Mouse (Mus musculus) thymus, adult 18-20 months (tissue): ENCODE measurements around the gene Bricd5.
"Not testable (repeated sequence)": the region's sequence is repeated elsewhere in the genome, so short reads cannot be mapped to it uniquely, and the experiment has no call there.

ENCODE experiments used
- DNase-seq, 2 experiments: peaks; one replicate each; pipeline ENCODE4 v3.0.0; 2022; ENCODE audit warnings: mixed read lengths in 2 of 2

Gene Bricd5

DNA sequence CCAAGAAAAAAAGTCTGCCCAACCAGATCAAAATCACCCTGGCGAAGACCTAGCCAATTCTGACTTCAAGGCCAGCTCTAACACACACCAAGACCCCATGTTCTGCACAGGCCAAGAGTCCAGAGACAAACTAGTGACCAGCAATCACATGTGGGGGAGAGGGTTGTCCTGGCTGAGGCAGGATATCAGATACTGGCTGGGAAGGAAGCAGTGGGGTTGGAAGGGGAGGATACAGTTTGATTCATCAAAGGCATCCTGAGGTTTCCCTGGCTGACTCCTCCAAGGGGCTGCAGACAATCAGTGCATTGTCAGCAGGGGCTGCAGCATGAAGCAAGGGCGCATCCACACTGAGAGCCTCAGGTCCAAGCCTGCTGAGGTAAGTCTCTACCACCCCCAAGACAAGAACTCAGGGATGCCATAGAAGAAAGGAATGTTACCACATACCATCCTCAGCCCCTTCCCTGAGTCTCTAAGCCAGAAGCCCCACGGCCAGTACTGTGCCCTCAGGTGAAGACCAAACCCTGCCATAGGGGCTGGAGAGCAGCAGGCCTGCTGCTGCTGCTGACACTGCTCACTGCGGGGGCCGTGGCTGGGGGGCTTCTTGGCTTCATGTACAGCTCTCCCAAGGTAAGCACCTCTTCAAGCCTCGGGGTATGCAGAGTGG lies at the start of gene Bricd5:
Bricd5 (plus strand) TSS at position 273 of the 664 bp plus-strand sequence.
- DNase-seq, result no peak

DNA sequence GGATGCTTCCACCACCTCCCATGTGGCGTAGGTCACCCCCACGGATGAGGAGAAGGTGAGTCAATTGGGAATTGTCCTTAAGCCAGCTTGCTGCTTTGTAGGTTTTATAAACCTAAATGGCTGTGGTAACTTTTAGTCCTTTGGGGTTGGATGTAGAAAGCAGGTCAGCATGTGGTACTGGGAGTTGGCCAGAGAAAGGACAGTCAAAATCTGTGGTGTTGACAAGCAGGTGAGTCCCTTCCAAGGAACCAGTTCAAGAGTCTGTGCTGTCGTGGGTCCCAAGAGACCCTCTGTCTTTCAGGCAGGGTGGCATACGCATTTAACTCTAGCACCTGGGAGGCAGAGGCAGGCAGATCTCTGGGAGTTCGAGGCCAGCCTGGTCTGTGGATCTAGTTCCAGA lies 49.2 kb upstream of the Bricd5 start:
- DNase-seq, result no peak

DNA sequence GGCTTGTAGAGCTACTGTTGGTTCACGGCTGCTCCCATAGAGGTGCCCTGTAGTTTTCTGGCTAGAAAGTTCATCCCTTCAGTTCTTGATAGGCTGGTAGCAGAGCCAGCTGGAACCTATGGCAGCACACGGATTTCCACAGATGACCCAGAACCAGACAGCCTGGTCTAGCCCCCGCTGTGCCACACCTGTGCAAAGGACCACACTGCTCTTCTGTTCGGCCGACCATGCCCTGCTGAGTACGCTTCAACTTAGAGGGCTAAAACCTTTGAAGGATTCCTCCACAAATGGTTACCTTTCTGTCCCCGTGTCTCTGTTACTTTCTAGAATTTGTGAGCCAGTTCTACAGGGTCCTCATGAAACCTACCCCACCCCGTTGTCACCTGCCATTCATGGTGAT lies 48.4 kb upstream of the Bricd5 start:
- DNase-seq, result not testable (repeated sequence)

DNA sequence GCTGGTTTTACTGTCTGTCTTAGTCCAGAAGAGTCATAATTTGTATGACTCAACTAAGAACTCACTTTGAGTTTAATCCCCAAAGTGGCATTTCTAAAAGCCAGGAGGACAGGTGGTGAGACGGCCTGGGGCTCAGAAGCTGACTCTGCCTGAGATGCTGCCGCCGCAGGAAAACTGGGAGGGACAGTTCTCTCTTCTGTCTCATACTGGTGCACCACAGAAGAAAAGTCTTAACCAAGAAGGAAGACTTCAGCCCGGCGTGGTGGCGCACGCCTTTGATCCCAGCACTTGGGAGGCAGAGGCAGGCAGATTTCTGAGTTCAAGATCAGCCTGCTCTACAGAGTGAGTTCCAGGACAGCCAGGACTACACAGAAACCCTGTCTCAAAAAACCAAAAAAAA lies 47.8 kb upstream of the Bricd5 start:
- no peak for DNase-seq

DNA sequence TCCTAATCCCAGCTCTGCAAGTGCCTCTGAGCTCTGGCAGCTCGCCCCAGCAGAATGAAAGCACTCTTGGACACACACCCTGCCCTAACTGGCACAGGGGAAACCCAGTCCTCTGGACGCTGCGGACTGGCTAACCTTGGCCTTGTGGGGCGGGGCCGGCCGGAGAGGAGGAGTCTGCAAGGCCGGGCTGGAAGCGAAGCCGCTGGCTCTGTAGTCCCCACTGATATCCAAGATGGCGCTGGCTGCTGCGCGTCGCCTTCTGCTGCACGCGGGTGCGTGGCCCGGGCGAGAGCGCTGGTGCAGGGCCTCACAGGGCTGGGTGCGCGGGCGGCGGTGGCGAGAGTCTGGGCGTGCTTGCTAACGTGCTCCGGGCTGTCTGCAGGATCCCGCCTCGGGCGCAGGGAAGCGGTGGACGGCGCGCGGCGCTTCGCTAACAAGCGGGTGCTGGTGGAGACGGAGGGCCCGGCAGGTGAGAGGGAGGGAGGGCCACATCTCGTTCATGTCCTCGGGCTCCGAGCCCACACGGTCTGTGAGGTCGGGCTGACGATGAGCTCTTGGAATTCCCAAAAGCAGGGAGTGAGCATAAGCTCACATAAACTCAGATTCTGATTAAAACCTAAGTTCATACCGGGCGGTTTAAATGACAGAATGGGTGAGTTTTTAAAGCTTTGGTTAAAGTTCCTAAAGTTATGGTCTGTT lies 47.1 kb upstream of the Bricd5 start, which contains the start of gene Eci1:
Eci1 (plus strand) TSS at position 171 of the 699 bp plus-strand sequence.
- peak; percentile 64 to 68 for DNase-seq

DNA sequence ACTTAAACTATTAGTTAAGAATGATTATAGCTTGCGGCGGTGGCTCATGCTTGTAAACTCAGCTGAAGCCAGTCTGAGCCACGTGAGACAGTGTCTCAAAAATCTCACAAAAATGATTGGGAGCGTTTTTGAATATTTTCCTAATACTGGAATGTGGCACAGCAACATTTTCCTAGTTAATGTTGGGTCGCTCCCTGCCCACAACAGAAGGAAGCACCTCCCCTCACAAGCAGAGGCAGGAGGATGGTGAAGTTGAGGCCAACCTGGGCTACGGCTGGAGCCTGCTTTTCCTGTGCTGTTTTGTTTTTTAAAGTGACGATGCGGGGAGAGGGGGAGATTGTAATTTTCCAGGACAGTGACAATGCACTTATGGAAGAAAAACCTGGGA lies 46.5 kb upstream of the Bricd5 start:
- no peak for DNase-seq

DNA sequence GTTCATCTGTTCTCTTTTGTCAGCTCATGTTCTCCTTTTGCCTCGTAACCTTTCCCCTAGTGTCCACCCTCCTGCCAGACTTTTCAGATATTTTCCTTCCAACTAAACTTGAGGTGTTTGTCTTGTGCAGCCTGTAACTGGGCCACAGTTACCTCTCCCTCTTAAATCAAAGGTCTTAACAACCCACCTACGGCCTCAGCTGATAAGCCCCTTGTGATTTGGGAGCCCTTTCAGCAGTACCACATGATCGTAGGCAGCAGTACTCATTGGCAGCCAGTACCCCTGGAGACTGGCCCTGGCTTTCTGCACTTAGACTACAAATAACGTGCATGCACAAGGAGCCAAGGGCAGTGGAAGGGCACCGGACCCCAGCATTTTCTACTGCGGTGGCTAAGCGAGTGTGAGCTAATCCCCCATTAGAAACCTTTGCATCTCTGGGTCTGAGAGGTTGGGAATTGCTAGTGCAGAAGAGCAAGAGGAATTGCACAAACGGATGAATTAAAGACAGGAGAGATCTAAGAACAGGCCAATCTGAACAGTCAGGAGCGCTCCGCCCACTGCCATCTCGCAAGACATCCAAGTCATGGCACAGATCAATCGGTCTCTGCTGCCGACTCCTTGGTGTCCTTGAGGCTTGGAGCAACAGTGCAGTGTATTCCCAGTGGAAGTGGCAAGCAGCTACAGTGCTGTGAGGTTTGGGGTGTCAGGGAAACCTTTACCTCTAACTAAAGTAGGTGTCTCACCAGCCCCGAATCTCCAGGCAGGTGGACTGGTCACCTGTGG lies 44.3 kb upstream of the Bricd5 start:
- DNase-seq, result no peak

DNA sequence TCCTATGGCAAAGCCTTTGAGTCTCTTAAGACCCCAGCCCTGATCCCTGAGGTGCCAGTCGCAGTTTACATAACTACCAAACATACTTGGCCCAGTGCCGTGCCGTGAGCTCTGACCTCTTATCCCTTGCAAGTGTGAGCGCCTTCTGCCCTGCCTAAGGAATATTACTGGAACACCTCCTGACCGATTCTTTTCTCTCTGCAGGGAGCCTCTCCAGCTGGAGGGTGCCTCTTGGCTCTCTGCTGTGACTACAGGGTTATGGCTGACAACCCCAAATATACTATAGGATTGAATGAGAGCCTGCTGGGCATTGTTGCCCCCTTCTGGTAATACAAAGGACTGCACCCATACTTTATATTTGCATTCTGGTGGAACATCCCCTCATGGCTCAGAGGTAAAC lies 36.7 kb upstream of the Bricd5 start:
- DNase-seq, result no peak

DNA sequence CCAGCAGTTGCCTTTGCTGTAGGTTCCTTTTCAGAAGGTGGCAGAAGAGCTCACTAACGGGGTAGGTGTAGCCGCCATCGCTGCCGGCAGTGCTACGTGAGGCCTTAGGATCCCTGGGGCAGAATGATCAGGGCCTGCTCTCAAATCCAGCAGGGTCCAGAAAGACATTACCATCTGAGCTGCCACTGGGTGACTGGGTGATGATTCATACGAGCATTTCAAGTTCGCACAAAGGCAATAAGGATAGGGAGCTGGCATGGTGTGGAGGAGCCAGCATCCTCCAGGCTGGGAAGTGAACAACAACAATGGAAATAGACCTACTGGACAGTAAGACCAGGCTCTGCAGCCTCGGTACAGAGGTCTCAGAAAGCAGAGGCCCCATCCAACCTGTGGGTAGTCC lies 33.3 kb upstream of the Bricd5 start:
- DNase-seq, result no peak

DNA sequence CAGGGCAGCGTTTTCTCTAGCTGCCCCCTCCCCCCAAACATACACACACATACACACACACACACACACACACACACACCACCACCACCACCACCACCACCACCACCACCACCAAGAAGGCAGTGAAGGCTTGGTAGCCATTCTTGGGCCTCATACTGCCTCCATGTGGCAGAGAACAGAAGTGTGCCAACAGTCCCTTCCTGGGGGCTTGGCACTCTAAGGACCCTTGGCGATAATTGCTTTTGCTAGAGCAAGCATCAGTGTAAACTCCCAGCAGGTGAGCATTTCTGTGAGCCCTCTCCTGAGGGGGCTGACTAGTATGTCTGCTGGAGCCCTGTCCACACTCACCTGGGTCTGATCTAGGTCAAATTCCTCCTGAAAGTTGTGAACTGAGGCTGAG lies 32.5 kb upstream of the Bricd5 start:
- no peak for DNase-seq

DNA sequence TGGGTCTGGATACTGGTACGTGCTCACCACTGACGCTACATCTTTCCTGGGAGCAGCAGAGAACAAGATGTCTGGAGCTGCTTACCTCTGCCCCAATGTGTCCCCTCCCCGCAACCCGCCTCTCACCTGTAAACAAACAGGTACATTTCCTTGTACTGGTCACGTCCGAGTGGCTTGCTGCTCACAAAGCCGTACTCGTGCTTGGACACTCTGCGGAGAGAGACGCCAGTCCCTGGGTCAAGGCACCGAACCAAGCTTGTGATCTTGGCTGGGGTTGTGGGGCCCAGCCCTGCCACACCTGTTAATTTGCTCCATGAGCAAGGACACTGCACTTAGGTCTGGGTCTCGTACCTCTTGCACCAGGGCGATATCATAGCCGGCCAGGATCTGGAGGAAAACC lies 31.6 kb upstream of the Bricd5 start:
- no peak for DNase-seq

DNA sequence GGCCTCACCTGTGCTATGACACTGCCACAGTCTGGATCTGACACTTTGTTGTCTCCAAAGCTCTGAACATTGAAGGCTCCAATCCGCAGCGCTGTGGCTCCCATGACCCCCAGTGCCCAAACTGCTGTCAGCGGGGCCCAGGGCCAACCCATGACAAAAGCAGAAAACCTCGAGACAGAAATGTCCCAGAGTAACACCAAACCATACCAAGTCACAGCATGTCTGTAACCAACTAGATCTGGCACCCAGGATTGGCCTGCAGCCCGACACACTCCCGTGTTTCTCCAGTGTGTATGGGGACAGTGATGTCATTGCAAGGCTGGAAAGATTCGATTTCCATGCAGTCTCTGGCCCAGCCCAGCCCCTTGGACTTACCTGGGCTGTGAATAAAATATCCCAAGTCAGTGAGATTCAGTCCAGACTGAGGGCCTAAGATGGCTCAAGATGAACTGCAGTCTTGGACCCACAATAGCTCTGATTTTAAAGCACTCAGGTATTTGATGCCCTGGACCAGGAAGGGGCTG lies 31.0 kb upstream of the Bricd5 start, which contains the start of gene Dnase1l2:
Dnase1l2 (minus strand) TSS at position 474 of the 524 bp plus-strand sequence.
- DNase-seq, result no peak

DNA sequence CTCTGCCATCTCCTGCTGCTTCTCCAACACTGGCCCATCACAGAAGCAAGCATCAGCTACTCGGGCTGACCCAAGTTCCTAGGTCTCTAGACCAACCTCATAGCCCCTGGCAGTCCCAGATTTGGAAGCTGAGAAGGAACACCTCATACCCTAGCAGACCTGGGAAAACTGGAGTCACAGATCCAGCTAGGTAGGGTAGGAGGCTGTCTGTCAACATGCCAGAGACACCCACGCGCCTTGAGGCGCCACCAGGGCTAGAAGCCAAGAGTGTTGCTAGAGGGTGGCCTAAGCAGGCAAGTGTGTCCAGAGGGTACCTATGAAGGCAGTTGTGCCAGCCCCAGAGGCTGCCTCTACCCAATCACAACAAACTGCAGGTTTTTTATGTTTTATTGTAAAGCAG lies 30.3 kb upstream of the Bricd5 start:
- DNase-seq, result no peak

DNA sequence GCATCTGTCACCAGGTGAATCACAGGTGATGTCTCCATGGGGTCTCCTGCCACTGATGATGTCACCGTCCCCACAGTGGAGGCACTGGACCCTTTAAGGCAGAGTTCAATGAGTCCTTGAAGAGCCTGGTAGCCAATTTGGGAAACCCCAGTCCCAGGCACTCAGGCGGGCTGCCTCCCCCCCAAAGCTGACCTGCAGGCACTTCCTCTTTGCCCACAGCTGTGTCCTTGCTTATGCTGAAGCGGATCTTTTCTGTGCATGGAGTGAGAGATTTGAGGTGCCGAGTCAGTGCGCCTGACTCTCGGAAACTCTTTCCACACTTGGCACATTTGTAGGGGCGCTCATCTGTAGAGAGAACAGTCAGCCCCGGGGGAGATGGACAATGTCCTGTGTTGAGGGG lies 27.1 kb upstream of the Bricd5 start:
- no peak for DNase-seq

DNA sequence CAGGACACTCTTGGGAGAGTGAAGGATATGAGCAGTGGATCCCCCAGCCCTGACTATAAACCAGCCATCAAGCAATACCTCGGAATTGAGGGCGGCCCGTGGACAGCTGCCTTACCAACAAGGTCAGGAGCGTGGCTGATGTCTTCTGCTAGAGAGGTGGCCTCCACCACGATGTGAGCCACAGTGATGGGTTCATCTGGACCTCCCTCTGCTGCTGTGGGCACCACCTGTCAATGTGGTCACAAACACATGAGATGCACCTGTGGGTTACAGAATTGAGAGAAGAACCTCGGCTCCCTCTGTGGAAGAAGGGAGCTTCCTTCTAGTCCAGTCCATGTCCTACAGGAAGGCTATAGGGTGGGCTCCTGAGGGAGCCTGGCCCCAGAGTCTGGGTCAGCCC lies 24.2 kb upstream of the Bricd5 start:
- DNase-seq, result no peak

DNA sequence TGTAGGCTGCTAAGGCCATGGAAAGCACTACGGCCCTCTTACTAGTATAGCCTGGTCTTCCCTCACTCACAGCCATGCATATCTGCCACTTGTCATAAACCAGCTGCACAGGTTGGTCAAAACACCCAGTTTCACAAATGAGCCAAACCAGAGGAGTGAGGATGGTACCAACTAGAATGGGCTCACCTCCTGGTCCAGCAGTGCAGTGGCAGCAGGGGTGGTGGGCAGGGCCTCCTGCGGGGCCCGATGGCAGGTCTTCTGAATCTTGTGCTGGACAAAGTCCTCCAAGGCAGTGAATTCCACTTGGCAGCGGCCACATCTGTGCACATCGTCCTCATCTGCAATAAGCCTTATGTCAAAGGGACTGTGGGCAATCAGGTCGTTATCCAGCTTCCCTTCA lies 22.5 kb upstream of the Bricd5 start:
- DNase-seq, result no peak

DNA sequence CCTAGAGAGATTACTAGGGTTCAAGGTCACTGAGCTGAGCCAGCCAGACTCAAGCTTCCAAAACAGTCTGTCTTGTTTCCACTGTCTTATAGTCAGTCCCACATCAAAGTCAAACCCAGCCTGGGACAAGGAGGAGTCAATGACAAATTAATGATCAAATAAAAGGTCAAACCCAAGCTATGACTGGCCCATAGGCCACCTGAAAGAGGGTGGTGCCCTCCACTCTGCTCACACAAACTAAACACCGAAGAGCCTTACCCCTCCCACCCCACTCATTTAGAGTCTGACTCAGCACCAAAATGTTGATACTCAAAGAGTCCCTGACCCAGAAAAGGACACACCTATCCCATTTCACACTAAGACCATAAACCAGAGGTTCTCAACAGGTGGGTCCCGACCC lies 20.3 kb upstream of the Bricd5 start:
- DNase-seq, result no peak

DNA sequence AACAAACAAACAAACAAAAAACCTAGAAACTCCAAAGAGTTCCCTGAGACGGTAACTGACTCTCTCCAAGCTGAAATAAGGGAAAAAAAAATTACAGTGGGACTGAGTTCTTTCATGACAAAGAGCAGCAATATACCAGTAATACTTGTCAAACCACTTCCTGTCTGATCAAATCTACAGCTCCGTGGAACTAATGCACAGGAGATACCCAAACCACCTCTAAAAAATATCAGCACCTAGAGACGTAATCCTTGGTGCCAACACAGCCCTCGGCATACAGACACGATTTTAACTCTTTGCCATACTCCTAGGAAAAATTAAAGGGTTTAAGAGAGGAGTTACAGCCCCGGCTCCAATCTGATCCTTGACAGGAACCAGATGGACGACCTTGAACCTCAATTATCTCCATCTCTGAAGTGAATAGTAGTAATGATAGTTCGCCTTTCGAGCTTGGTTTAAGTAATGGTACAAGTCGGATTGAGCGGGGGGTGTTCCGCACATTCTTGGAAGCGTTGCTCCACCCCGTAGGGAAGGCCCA lies 19.4 kb upstream of the Bricd5 start:
- no peak for DNase-seq

DNA sequence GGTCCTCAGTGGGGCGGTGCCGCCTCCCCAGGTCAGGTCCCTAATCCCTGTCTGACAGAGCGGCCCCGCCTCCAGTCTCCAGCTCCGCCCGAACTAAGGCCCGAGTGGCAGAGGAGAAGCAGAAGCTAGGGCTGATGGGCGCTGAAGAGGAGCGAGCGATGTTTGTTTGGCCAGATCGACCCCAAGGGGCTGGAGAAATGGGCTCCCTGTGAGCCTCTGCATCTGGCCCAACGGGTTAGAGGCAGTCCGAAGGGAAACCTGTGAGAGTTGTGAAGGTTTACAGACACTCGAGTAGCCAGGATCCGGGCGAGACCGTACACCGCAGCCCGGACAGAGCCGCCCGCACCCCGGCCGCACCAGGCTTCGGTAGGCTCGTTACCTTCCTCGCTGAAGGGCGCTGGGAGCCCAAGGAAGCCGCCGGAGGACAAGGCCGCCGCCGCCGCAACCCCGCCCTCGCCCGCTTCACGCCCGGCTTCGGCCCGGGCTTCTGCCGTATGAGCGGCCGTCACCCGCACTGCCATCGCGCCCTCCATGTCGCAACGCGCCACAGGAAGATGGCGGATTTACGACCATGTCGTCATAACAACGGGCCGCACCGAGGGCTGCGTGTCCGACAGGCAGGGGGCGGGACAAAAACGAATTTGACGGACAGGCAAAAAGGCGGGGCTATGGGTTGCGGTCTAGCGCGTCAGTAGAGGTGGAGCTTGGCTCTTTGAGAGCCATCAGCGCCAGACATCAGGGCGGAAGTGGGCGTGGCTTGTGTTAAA lies 18.7 kb upstream of the Bricd5 start:
- DNase-seq, result peak; percentile 99

DNA sequence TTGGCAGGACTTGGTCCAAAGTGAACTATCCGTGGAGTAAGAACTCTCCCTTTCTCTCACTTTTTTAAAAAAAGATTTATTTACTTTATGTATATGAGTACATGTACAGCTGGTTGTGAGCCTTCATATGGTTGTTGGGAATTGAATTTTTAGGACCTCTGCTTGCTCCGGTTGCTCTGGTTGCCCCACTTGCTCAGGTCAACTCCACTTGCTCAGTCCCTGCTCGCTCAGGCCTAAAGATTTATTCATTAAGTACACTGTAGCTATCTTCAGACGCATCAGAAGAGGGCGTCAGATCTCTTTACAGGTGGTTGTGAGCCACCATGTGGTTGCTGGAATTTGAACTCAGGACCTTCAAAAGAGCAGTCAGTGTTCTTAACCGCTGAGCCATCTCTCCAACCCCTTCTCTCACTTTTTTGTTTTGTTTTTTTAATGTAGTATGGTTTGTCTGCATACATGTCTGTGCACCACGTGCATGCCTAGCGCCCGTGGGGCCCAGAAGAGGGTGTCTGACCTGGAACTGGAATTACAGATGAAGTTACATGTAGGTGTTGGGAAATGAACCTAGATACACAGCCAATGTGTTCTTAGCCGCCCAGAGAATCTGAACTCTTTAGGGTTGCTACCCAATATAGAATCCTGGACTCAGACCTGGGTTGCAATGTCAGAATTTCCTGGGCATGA lies 18.0 kb upstream of the Bricd5 start:
- not testable (repeated sequence) for DNase-seq

DNA sequence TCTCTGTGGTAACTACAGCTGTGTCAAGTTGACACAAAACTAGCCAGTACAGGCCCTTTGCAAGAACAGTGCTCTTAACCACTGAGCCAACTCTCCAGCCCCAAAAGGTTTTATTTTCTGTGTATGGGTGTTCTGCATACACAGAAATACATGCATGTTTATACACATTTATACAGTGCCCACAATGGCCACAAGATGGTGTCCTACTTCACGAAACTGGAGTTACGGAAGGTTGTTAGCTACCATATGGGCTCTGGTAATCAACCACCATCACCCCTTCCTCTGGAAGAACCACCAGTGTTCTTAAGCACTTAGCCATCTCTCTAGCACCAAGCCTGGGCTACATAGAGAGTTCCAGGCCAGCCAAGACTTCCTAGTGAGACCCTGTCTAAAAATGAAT lies 12.1 kb upstream of the Bricd5 start:
- DNase-seq, result no peak

DNA sequence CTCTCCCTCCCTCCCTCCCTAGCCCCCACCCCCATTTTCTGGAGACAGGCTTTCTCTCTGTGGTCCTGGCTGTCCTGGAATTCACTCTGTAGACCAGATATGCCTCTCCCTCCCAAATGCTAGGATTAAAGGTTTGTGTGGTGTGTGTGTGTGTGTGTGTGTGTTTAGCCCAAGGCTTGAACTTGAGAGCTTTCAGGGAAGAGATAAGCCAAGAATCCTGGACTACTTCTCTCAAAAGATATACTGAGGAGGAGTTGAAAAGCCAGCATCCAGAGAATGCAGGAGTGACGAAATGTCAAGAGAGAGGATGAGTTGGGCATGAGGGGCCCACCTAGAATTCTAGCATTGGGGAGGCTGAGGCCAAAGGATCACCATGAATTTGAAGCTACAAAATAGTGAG lies 10.8 kb upstream of the Bricd5 start:
- DNase-seq, result no peak
